Mouse (Mus musculus): ENCODE data around the gene Oxct2a.
"Not testable (repeated sequence)": the region's sequence is repeated elsewhere in the genome, so short reads cannot be mapped to it uniquely, and the experiment has no call there.

The Oxct2a gene

GRCm38 (mm10) chr4:123323534-123323933 is at the start of gene Oxct2a:
Gene Oxct2a, minus strand, starts transcription at chr4:123323634.
- no peak for DNase-seq

GRCm38 (mm10) chr4:123363555-123363954 is 40.1 kb upstream of the Oxct2a start:
- no peak for DNase-seq

- no peak for DNase-seq
These were observed 37.3 kb upstream of the Oxct2a start for GRCm38 (mm10) chr4:123360771-123361170.

- DNase-seq: no peak
These were observed 35.2 kb upstream of the Oxct2a start for GRCm38 (mm10) chr4:123358613-123359012.

GRCm38 (mm10) chr4:123355941-123356340 is 32.5 kb upstream of the Oxct2a start:
- no peak for DNase-seq

- no peak for DNase-seq
These were observed 29.9 kb upstream of the Oxct2a start for GRCm38 (mm10) chr4:123353271-123353877.

GRCm38 (mm10) chr4:123343471-123343789 is 20.0 kb upstream of the Oxct2a start:
- DNase-seq: no peak

GRCm38 (mm10) chr4:123342642-123343470 is 19.4 kb upstream of the Oxct2a start, which contains the start of gene Bmp8a:
Gene Bmp8a, minus strand, starts transcription at chr4:123343252.
- peak; percentile 19 for DNase-seq

- DNase-seq: no peak
These were observed 18.7 kb upstream of the Oxct2a start for GRCm38 (mm10) chr4:123342091-123342641.

GRCm38 (mm10) chr4:123340232-123340631 is 16.8 kb upstream of the Oxct2a start:
- DNase-seq: no peak

GRCm38 (mm10) chr4:123337693-123338092 is 14.3 kb upstream of the Oxct2a start:
- DNase-seq: no peak

GRCm38 (mm10) chr4:123335796-123336585 is 12.6 kb upstream of the Oxct2a start:
- DNase-seq: no peak

GRCm38 (mm10) chr4:123335244-123335643 is 11.8 kb upstream of the Oxct2a start:
- not testable (repeated sequence) for DNase-seq

- DNase-seq: no peak
These were observed 10.7 kb upstream of the Oxct2a start for GRCm38 (mm10) chr4:123334177-123334576.

- no peak for DNase-seq
These were observed 9.7 kb upstream of the Oxct2a start for GRCm38 (mm10) chr4:123333151-123333550.

GRCm38 (mm10) chr4:123331961-123332360 is 8.5 kb upstream of the Oxct2a start:
- not testable (repeated sequence) for DNase-seq

- DNase-seq: no peak
These were observed 7.9 kb upstream of the Oxct2a start for GRCm38 (mm10) chr4:123331326-123331725.

GRCm38 (mm10) chr4:123328946-123329345 is 5.5 kb upstream of the Oxct2a start:
- DNase-seq: peak; percentile 36

GRCm38 (mm10) chr4:123327630-123328029 is 4.2 kb upstream of the Oxct2a start:
- DNase-seq: no peak

- DNase-seq: no peak
These were observed 2.7 kb upstream of the Oxct2a start for GRCm38 (mm10) chr4:123326087-123326486.

GRCm38 (mm10) chr4:123322910-123323309 is 524 bp downstream of the Oxct2a start:
- DNase-seq: not testable (repeated sequence)

- no peak for DNase-seq
These were observed 8.9 kb downstream of the Oxct2a start for GRCm38 (mm10) chr4:123314497-123314896.

- no peak for DNase-seq
These were observed 10.4 kb downstream of the Oxct2a start for GRCm38 (mm10) chr4:123313010-123313409.

Data from cerebellum, adult 11-12 months (tissue).